Mouse (Mus musculus) midbrain, embryonic 16.5 days (tissue): ENCODE data around the gene Ceacam16. TPM values are rescaled to one million over a fixed set of nuclear protein-coding genes. Genes with fewer than 3 reads are reported as not detected.

ENCODE experiments used
- ATAC-seq: fragments of 200-750 bp; cut with Nextera tagmentation; 2 replicates; pipeline ENCODE4 v1.8.0; 2017; ENCODE audit warnings: moderate TSS enrichment
- H3K27ac ChIP-seq: fragments of 300-500 bp; sonication (generic); 2 replicates; pipeline ENCODE4 v1.5.1; 2014; ENCODE audit warnings: mild to moderate bottlenecking, low read length, mixed read lengths
- H3K27me3 ChIP-seq: fragments of 300-500 bp; sonication (generic); 2 replicates; pipeline ENCODE4 v1.6.1; 2014; ENCODE audit warnings: low read depth, low read length, mixed read lengths; ENCODE audit not compliant: control insufficient read depth, insufficient read depth
- H3K36me3 ChIP-seq: fragments of 300-500 bp; sonication (generic); 2 replicates; pipeline ENCODE4 v1.6.1; 2014; ENCODE audit warnings: mild to moderate bottlenecking, low read length, moderate library complexity, mixed read lengths; ENCODE audit not compliant: control insufficient read depth, insufficient read depth
- H3K4me1 ChIP-seq: fragments of 300-500 bp; sonication (generic); 2 replicates; pipeline ENCODE4 v1.6.1; 2014; ENCODE audit warnings: mild to moderate bottlenecking, low read length, mixed read lengths; ENCODE audit not compliant: control insufficient read depth, insufficient read depth
- H3K4me2 ChIP-seq: fragments of 300-500 bp; sonication (generic); 2 replicates; pipeline ENCODE4 v1.6.1; 2014; ENCODE audit warnings: mild to moderate bottlenecking, low read length, mixed read lengths
- H3K4me3 ChIP-seq: fragments of 300-500 bp; sonication (generic); 2 replicates; pipeline ENCODE4 v1.5.1; 2014; ENCODE audit warnings: low read depth, mild to moderate bottlenecking, low read length, moderate library complexity, mixed read lengths
- H3K9ac ChIP-seq: fragments of 300-500 bp; sonication (generic); 2 replicates; pipeline ENCODE4 v1.6.1; 2014; ENCODE audit warnings: low read depth, low read length, mixed read lengths
- H3K9me3 ChIP-seq: fragments of 300-500 bp; sonication (generic); replicated peaks from 2 replicates; pipeline ENCODE4 v1.6.1; 2014; ENCODE audit warnings: mild to moderate bottlenecking, low read length, mixed read lengths; ENCODE audit not compliant: control insufficient read depth, poor library complexity, severe bottlenecking
- WGBS: fragments of 180-500 bp; shearing (Covaris S2); extraction: QIAGEN DNeasy Blood & Tissue Kit; methylation state at CpG from one replicate; pipeline ENCODE4 v1.1.7; 2014; 5-methylcytosine and 5-hydroxymethylcytosine counted together
- polyA plus RNA-seq: library from polyadenylated mRNA; unstranded; fragments of >200 nt; fragmentation: Nextera tagmentation; extraction: Ambion mirVana; gene quantifications from 2 replicates; pipeline ENCODE4 v1.2.1, GENCODE M21; 2015

Gene Ceacam16
- polyA plus RNA-seq, 1 experiment from 2014 or later, result 1.6 TPM

DNA sequence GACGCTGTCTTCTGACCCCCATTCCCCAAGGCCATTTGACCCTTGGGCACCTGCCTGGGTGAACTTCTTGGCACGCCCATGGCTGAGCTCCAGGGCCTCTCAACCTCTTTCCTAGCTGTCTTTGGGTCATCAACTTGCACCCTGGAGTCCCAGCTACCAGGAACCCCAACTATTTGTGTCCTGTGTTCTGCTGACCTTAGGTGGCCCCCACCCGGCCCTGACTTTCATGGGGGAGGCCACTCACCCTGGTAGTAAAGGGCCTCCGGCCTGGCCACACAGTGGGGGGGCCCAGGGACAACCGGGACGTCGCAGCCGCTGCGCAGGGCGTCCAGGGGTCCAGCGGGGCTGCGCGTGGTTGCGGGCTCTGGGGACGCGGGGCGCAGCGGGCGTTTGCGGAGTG, 38.9 kb downstream of the Ceacam16 start:
- peak overlapping the region; percentile 33 for H3K4me3 ChIP-seq
- 6% methylated on average over 20 of the region's 20 CpGs for WGBS
- H3K9me3 ChIP-seq, result no peaks in the 10 kb centered on the region
- H3K4me2 ChIP-seq, result peak overlapping the region; percentile 54
- ATAC-seq, result no peak
- H3K27ac ChIP-seq, result no peak overlapping the region
- peak overlapping the region; percentile 49 for H3K9ac ChIP-seq
- H3K4me1 ChIP-seq, result peaks cover 10% of the 10 kb centered on the region
- H3K27me3 ChIP-seq, result peaks cover 28% of the 10 kb centered on the region
- no peaks in the 10 kb centered on the region for H3K36me3 ChIP-seq

DNA sequence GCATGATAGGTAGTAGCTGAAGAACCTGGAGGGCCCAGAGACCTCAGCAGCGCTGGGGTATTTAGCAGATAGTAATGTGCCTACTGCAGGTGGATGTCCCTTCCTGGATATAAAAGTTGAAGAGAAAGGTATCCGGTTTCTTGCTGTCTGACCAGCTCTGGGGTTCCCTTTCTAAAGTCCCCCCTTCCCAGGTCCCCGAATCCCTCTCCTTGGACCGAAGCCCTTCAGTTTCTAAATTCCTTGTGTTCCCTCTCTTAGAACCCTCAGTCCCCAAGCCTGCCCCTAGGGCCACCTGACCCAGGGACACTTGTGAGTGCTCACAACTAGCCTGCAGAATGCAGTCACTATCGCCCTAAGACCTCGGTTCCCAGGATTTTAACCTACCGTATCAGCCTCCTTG, 39.5 kb downstream of the Ceacam16 start:
- Histone ChIP-seq H3K9ac (no peak overlapping the region), H3K9me3 (no peaks in the 10 kb centered on the region), H3K4me2 (no peak overlapping the region), H3K27me3 (peaks cover 31% of the 10 kb centered on the region), H3K36me3 (no peaks in the 10 kb centered on the region), H3K4me1 (peaks cover 14% of the 10 kb centered on the region), H3K27ac (no peak overlapping the region), H3K4me3 (no peak overlapping the region)
- 59% methylated on average over 7 of the region's 7 CpGs for WGBS
- ATAC-seq, result no peak

DNA sequence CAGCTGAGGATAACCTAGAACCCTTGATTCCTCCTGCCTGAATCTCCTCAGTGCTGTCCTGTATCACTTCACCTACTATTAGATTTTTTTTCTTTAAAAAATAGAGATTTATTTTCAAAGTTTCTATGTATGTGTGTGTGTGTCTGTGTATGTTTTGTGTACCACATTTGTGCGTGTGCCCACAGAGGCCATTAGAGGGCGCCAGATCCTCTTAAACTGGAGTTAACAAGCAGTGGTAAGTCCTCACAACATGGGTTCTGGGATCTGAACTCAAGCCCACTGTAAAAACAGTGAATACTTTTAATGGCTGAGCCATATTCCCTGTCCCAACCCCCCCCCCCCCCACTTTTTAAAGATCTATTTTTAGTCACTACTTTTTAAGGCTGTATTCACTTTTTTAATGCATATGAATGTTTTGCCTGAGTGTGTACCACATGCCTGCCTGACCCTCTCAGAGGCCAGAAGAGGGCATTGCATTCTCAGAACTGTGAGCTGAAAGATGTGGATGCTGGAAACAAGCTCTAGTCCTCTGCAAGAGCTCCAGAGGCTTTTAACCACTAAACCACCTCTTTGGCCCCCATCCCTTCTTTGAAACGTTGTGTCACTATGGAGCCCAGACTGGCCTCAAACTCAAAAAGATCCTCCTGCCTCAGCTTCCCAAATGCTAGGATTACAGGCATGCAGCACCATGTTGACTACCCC, 40.6 kb downstream of the Ceacam16 start:
- 74% methylated on average over 3 of the region's 3 CpGs for WGBS
- Histone ChIP-seq H3K4me1 (peaks cover 22% of the 10 kb centered on the region), H3K4me3 (no peak overlapping the region), H3K36me3 (no peaks in the 10 kb centered on the region), H3K9ac (no peak overlapping the region), H3K27me3 (peaks cover 31% of the 10 kb centered on the region), H3K9me3 (no peaks in the 10 kb centered on the region), H3K4me2 (no peak overlapping the region), H3K27ac (no peak overlapping the region)
- no peak for ATAC-seq

GRCm38 (mm10) chr7:19818875-19819274, 42.2 kb downstream of the Ceacam16 start:
- H3K4me1 ChIP-seq, result peaks cover 22% of the 10 kb centered on the region
- no peaks in the 10 kb centered on the region for H3K9me3 ChIP-seq
- no peak overlapping the region for H3K9ac ChIP-seq
- no peak overlapping the region for H3K4me3 ChIP-seq
- no peak for ATAC-seq
- WGBS, result 86% methylated on average over 7 of the region's 7 CpGs
- no peak overlapping the region for H3K27ac ChIP-seq
- no peaks in the 10 kb centered on the region for H3K36me3 ChIP-seq
- no peak overlapping the region for H3K4me2 ChIP-seq
- peaks cover 25% of the 10 kb centered on the region for H3K27me3 ChIP-seq

DNA sequence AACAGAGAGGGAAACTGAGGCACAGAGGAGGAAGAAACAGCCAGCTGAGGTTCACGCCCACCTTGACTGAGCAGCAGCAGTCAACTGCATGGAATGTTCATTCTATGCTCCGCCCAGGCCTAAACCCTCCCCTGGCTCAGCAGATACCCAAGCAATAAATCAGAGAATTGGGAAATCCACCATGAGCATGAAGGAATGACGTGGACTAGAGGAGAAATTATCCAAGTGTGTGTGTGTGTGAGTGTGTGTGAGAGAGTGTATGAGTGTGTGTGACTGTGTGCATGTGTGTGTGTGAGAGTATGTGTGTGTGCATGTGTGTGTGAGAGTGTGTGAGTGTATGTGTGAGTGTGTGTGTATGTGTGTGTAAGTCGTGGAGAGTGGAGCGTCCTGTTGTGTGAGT, 42.7 kb downstream of the Ceacam16 start:
- Histone ChIP-seq H3K9ac (no peak overlapping the region), H3K4me3 (no peak overlapping the region), H3K4me1 (peaks cover 22% of the 10 kb centered on the region), H3K27ac (no peak overlapping the region), H3K9me3 (no peaks in the 10 kb centered on the region), H3K4me2 (no peak overlapping the region), H3K27me3 (peaks cover 25% of the 10 kb centered on the region), H3K36me3 (no peaks in the 10 kb centered on the region)
- ATAC-seq, result no peak
- 87% methylated on average over 5 of the region's 5 CpGs for WGBS

GRCm38 (mm10) chr7:19817382-19818105, 43.6 kb downstream of the Ceacam16 start:
- peaks cover 16% of the 10 kb centered on the region for H3K27me3 ChIP-seq
- peak; percentile 23; the same call in 1 of the 2 replicates for ATAC-seq
- H3K27ac ChIP-seq, result no peak overlapping the region
- H3K9ac ChIP-seq, result no peak overlapping the region
- H3K36me3 ChIP-seq, result no peaks in the 10 kb centered on the region
- H3K4me3 ChIP-seq, result no peak overlapping the region; the same call in 1 of the 2 replicates
- peaks cover 20% of the 10 kb centered on the region for H3K4me1 ChIP-seq
- peak overlapping the region; percentile 72 for H3K4me2 ChIP-seq
- no peaks in the 10 kb centered on the region for H3K9me3 ChIP-seq
- WGBS, result 5% methylated on average over 15 of the region's 15 CpGs

DNA sequence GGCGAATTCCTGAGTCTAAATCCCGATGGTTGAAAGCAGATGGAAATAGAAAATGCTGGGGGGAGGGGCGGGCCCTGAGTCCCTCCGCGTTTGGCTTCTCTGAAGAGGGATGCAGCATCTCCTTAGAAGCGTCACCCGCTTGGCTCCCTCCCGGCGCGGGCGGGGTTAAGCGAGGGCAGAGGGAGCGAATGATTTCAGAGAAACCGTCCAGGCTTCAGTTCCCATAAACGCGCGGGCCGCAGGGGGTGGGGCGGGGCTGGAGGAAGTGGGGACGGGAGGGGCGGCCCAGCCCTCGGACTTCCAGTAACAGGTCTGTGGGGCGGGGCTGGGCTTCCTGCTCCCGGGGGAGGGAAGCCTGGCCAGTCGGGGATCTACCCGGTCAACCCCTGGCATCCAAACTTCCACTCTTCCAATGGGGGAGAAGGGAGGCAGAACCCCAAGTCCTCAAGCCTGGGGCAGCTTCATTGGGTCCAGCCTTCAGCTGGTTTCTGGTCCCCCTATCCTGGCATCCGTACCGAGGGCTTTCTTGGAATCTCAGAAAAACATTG, 44.8 kb downstream of the Ceacam16 start:
- peak; percentile 27 for ATAC-seq
- no peak overlapping the region for H3K27ac ChIP-seq
- H3K4me2 ChIP-seq, result peak overlapping the region; percentile 72
- peaks cover 11% of the 10 kb centered on the region for H3K27me3 ChIP-seq
- H3K4me1 ChIP-seq, result peaks cover 16% of the 10 kb centered on the region
- under 1% methylated on average over 27 of the region's 28 CpGs for WGBS
- peak overlapping the region; percentile 43 for H3K4me3 ChIP-seq
- H3K36me3 ChIP-seq, result no peaks in the 10 kb centered on the region
- no peaks in the 10 kb centered on the region for H3K9me3 ChIP-seq
- peak overlapping the region; percentile 64 for H3K9ac ChIP-seq

- no peaks in the 10 kb centered on the region for H3K36me3 ChIP-seq
- peak overlapping the region; percentile 72 for H3K4me2 ChIP-seq
- ATAC-seq, result peak; percentile 46
- peaks cover 18% of the 10 kb centered on the region for H3K27me3 ChIP-seq
- no peak overlapping the region for H3K27ac ChIP-seq
- peaks cover 16% of the 10 kb centered on the region for H3K4me1 ChIP-seq
- WGBS, result 25% methylated on average over 17 of the region's 17 CpGs
- H3K9ac ChIP-seq, result peak overlapping the region; percentile 64
- no peaks in the 10 kb centered on the region for H3K9me3 ChIP-seq
- peak overlapping the region; percentile 43 for H3K4me3 ChIP-seq
Measured at GRCm38 (mm10) chr7:19815296-19816223, 45.5 kb downstream of the Ceacam16 start.
